Mouse (Mus musculus): ENCODE measurements at regions not wholly inside any gene's neighbourhood (a gene's known extent, or its start where the extent isn't known, plus 50 kb on each side); places are given as distances from the start of the nearest gene placed in this dataset.

DNA sequence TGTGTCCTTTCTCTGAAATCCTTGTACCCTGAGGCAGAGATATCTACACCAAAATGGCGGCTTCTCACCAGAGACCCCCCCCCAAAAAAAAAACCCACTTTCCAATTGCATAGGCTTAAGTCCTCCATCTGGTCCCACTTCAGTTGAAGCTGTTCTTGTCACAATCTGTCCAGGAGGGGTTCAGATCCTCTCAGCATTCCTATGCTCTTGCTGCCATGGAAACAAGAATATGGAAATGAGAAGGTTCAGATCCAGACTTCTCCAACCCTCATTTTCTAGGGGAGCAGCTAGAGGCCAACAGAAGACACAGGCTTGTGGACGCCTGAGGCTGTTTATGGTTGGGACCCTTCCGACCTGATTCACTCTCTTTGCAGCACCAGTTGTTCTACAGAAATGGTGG, 1569.7 kb upstream of the Gm6569 start:
- no peaks in the 10 kb centered on the region for H3K36me3 ChIP-seq (ENCODE audit: control insufficient read depth, insufficient read depth)
- no peaks in the 10 kb centered on the region for H3K79me2 ChIP-seq (ENCODE audit: control insufficient read depth, insufficient read depth)
- no peaks in the 10 kb centered on the region for H3K27me3 ChIP-seq (ENCODE audit: control insufficient read depth, insufficient read depth, insufficient read length)
- H3ac ChIP-seq (ENCODE audit: control insufficient read depth, insufficient read length), result no peak overlapping the region
- H3K4me3 ChIP-seq, result no peak overlapping the region
- H3K4me2 ChIP-seq (ENCODE audit: low read depth), result no peak overlapping the region
- no peak for TF ChIP-seq REST (IDR thresholded peaks at IDR 0.05; ENCODE audit: insufficient read depth, insufficient read length)
- no peak for TF ChIP-seq MYOD1 (IDR thresholded peaks at IDR 0.05; ENCODE audit: control insufficient read depth in 1 of 3, insufficient read length in 2 of 3, low read depth in 2 of 3)
- TF ChIP-seq TCF12 (IDR thresholded peaks at IDR 0.05; ENCODE audit: insufficient read depth, poor library complexity, severe bottlenecking), result no peak
- TF ChIP-seq MAX (IDR thresholded peaks at IDR 0.05; ENCODE audit: low read depth), result no peak
- TF ChIP-seq SRF (IDR thresholded peaks at IDR 0.05; ENCODE audit: control insufficient read depth, insufficient read length, low read depth), result no peak
- no peak for TF ChIP-seq E2F4 (IDR thresholded peaks at IDR 0.05; ENCODE audit: insufficient read depth)
- TF ChIP-seq CEBPB (IDR thresholded peaks at IDR 0.05; ENCODE audit: insufficient read depth, poor library complexity, severe bottlenecking), result no peak
- no peak for TF ChIP-seq POLR2A (IDR thresholded peaks at IDR 0.05; ENCODE audit: insufficient read length, low read depth)
- TF ChIP-seq USF1 (IDR thresholded peaks at IDR 0.05; ENCODE audit: low read depth), result no peak
- no peak for TF ChIP-seq POLR2AphosphoS2 (IDR thresholded peaks at IDR 0.05; ENCODE audit: insufficient read length, low read depth)
- no peak for TF ChIP-seq MYOG (IDR thresholded peaks at IDR 0.05; ENCODE audit: control insufficient read depth in 1 of 3, insufficient read depth in 1 of 3, insufficient read length in 2 of 3, low read depth in 2 of 3)
- TF ChIP-seq TCF3 (IDR thresholded peaks at IDR 0.05; ENCODE audit: insufficient read length, low read depth), result no peak

DNA sequence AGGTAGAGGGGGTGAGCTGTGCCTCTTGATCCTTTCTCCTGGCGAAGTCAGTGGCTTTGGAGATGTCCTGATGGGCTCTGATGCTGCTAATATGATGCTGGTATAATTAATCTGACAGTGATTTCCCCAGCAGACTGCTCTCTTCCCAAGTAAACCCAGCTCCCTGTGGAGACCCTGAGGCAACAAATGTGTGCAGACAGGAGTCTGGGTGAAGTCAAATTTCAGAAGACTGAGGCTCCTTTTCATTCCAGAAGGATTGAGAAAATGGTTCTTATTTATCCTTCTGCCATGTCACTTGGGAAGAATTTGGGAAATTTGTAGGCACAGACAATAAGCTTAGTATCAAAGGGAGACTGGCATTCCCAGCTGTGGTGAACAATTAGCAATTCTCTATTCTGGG, 1550.5 kb upstream of the Gm6569 start:
- no peaks in the 10 kb centered on the region for H3K27me3 ChIP-seq (ENCODE audit: control insufficient read depth, insufficient read depth, insufficient read length)
- TF ChIP-seq POLR2AphosphoS2 (IDR thresholded peaks at IDR 0.05; ENCODE audit: insufficient read length, low read depth) (no peak), REST (IDR thresholded peaks at IDR 0.05; ENCODE audit: insufficient read depth, insufficient read length) (no peak), POLR2A (IDR thresholded peaks at IDR 0.05; ENCODE audit: insufficient read length, low read depth) (no peak), USF1 (IDR thresholded peaks at IDR 0.05; ENCODE audit: low read depth) (no peak), E2F4 (IDR thresholded peaks at IDR 0.05; ENCODE audit: insufficient read depth) (no peak), SRF (IDR thresholded peaks at IDR 0.05; ENCODE audit: control insufficient read depth, insufficient read length, low read depth) (no peak), MYOD1 (IDR thresholded peaks at IDR 0.05; ENCODE audit: control insufficient read depth in 1 of 3, insufficient read length in 2 of 3, low read depth in 2 of 3) (no peak), CEBPB (IDR thresholded peaks at IDR 0.05; ENCODE audit: insufficient read depth, poor library complexity, severe bottlenecking) (no peak), TCF12 (IDR thresholded peaks at IDR 0.05; ENCODE audit: insufficient read depth, poor library complexity, severe bottlenecking) (no peak), MYOG (IDR thresholded peaks at IDR 0.05; ENCODE audit: control insufficient read depth in 1 of 3, insufficient read depth in 1 of 3, insufficient read length in 2 of 3, low read depth in 2 of 3) (no peak), TCF3 (IDR thresholded peaks at IDR 0.05; ENCODE audit: insufficient read length, low read depth) (no peak), MAX (IDR thresholded peaks at IDR 0.05; ENCODE audit: low read depth) (no peak)
- H3ac ChIP-seq (ENCODE audit: control insufficient read depth, insufficient read length), result no peak overlapping the region
- H3K4me3 ChIP-seq, result no peak overlapping the region
- no peaks in the 10 kb centered on the region for H3K36me3 ChIP-seq (ENCODE audit: control insufficient read depth, insufficient read depth)
- H3K4me2 ChIP-seq (ENCODE audit: low read depth), result no peak overlapping the region
- H3K79me2 ChIP-seq (ENCODE audit: control insufficient read depth, insufficient read depth), result no peaks in the 10 kb centered on the region

DNA sequence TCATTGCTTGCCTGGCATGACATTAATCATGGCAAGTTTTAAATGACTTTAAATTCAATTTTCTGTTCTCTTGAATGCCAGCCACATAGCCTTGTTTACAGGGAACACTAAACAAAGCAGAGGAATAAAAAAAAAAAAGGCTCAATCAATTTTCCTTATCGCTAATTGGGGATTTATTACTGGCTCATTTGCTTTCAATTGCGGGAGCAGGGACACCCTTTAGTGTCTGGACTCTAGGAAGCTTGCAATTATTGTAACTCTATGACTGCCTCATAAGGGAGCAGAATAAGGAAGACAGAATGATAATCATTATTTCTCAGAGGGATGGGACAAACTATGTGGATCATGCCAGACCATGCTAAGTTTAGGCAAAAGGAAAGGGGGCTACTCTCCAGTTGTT, 1537.7 kb upstream of the Gm6569 start:
- H3K79me2 ChIP-seq (ENCODE audit: control insufficient read depth, insufficient read depth), result no peaks in the 10 kb centered on the region
- TF ChIP-seq E2F4 (IDR thresholded peaks at IDR 0.05; ENCODE audit: insufficient read depth) (no peak), MYOD1 (IDR thresholded peaks at IDR 0.05; ENCODE audit: control insufficient read depth in 1 of 3, insufficient read length in 2 of 3, low read depth in 2 of 3) (no peak), POLR2AphosphoS2 (IDR thresholded peaks at IDR 0.05; ENCODE audit: insufficient read length, low read depth) (no peak), TCF3 (IDR thresholded peaks at IDR 0.05; ENCODE audit: insufficient read length, low read depth) (no peak), USF1 (IDR thresholded peaks at IDR 0.05; ENCODE audit: low read depth) (no peak), CEBPB (IDR thresholded peaks at IDR 0.05; ENCODE audit: insufficient read depth, poor library complexity, severe bottlenecking) (no peak), MAX (IDR thresholded peaks at IDR 0.05; ENCODE audit: low read depth) (no peak), MYOG (IDR thresholded peaks at IDR 0.05; ENCODE audit: control insufficient read depth in 1 of 3, insufficient read depth in 1 of 3, insufficient read length in 2 of 3, low read depth in 2 of 3) (no peak)
- no peak overlapping the region for H3K4me2 ChIP-seq (ENCODE audit: low read depth)
- no peak overlapping the region for H3ac ChIP-seq (ENCODE audit: control insufficient read depth, insufficient read length)
- H3K4me3 ChIP-seq, result no peak overlapping the region
- no peaks in the 10 kb centered on the region for H3K36me3 ChIP-seq (ENCODE audit: control insufficient read depth, insufficient read depth)
- H3K27me3 ChIP-seq (ENCODE audit: control insufficient read depth, insufficient read depth, insufficient read length), result no peaks in the 10 kb centered on the region

DNA sequence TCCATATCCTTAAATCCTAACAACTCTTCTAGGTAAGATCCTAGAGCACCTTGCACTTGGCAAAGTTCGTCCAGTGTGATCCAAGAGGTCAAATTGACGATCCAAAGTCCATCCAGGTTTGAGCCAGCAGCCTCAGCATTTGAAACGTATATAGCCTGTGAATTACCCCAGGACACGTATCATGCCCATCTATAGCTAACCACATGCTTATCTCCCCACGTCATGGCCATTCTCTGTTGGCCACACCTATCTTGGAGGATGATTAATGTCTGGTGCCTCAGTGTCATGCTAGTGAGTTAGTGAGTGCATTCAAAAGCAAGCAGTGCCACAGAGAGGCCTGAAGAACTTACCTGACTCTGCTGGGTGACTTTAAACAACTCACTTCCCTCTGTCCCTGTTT, 1521.9 kb upstream of the Gm6569 start:
- Histone ChIP-seq H3K36me3 (ENCODE audit: control insufficient read depth, insufficient read depth) (no peaks in the 10 kb centered on the region), H3ac (ENCODE audit: control insufficient read depth, insufficient read length) (no peak overlapping the region), H3K79me2 (ENCODE audit: control insufficient read depth, insufficient read depth) (no peaks in the 10 kb centered on the region), H3K4me3 (no peak overlapping the region), H3K27me3 (ENCODE audit: control insufficient read depth, insufficient read depth, insufficient read length) (no peaks in the 10 kb centered on the region), H3K4me2 (ENCODE audit: low read depth) (no peak overlapping the region)
- no peak for TF ChIP-seq REST (IDR thresholded peaks at IDR 0.05; ENCODE audit: insufficient read depth, insufficient read length)
- no peak for TF ChIP-seq TCF3 (IDR thresholded peaks at IDR 0.05; ENCODE audit: insufficient read length, low read depth)
- TF ChIP-seq POLR2A (IDR thresholded peaks at IDR 0.05; ENCODE audit: insufficient read length, low read depth), result no peak
- TF ChIP-seq CEBPB (IDR thresholded peaks at IDR 0.05; ENCODE audit: insufficient read depth, poor library complexity, severe bottlenecking), result no peak

DNA sequence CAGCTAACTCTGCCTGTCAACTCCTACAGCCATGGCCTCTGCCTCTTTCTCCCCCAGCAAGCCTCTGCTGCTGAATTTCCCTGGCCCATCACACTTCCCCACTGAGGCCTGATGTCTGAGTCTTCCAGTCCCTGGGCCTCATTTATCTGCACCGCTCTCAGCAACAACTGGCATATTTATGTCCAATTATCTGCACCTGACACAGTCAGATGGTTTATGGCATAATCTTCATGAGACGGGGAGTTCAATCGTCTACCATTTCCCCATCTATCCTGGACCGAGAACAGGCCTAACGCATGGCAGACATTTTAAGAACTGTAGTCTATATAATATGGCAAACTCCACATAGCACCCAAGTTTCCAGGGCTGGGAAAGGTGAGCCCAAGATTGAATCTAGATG, 1512.8 kb upstream of the Gm6569 start:
- TF ChIP-seq REST (IDR thresholded peaks at IDR 0.05; ENCODE audit: insufficient read depth, insufficient read length) (no peak), TCF12 (IDR thresholded peaks at IDR 0.05; ENCODE audit: insufficient read depth, poor library complexity, severe bottlenecking) (no peak), SRF (IDR thresholded peaks at IDR 0.05; ENCODE audit: control insufficient read depth, insufficient read length, low read depth) (no peak), MYOG (IDR thresholded peaks at IDR 0.05; ENCODE audit: control insufficient read depth in 1 of 3, insufficient read depth in 1 of 3, insufficient read length in 2 of 3, low read depth in 2 of 3) (no peak), MYOD1 (IDR thresholded peaks at IDR 0.05; ENCODE audit: control insufficient read depth in 1 of 3, insufficient read length in 2 of 3, low read depth in 2 of 3) (no peak), USF1 (IDR thresholded peaks at IDR 0.05; ENCODE audit: low read depth) (no peak), CEBPB (IDR thresholded peaks at IDR 0.05; ENCODE audit: insufficient read depth, poor library complexity, severe bottlenecking) (no peak), MAX (IDR thresholded peaks at IDR 0.05; ENCODE audit: low read depth) (no peak), E2F4 (IDR thresholded peaks at IDR 0.05; ENCODE audit: insufficient read depth) (no peak), POLR2AphosphoS2 (IDR thresholded peaks at IDR 0.05; ENCODE audit: insufficient read length, low read depth) (no peak), TCF3 (IDR thresholded peaks at IDR 0.05; ENCODE audit: insufficient read length, low read depth) (no peak), POLR2A (IDR thresholded peaks at IDR 0.05; ENCODE audit: insufficient read length, low read depth) (no peak)
- Histone ChIP-seq H3ac (ENCODE audit: control insufficient read depth, insufficient read length) (no peak overlapping the region), H3K4me3 (no peak overlapping the region), H3K79me2 (ENCODE audit: control insufficient read depth, insufficient read depth) (no peaks in the 10 kb centered on the region), H3K27me3 (ENCODE audit: control insufficient read depth, insufficient read depth, insufficient read length) (no peaks in the 10 kb centered on the region), H3K36me3 (ENCODE audit: control insufficient read depth, insufficient read depth) (no peaks in the 10 kb centered on the region), H3K4me2 (ENCODE audit: low read depth) (no peak overlapping the region)

Measured in myocyte (in vitro differentiated cells).